Mouse (Mus musculus): ENCODE results near the gene Dctpp1. TPM values are rescaled to one million over a fixed set of nuclear protein-coding genes. Genes with fewer than 3 reads are reported as not detected.

The Dctpp1 gene
- polyA plus RNA-seq, 1 experiment from 2014 or later = 96.8 TPM

GRCm38 (mm10) chr7:127282190-127282589 is 21.7 kb upstream of the Dctpp1 start:
- TF ChIP-seq CTCF (IDR thresholded peaks at IDR 0.05; ENCODE audit: low read depth) = no peak
- TF ChIP-seq EP300 (IDR thresholded peaks at IDR 0.05; ENCODE audit: low read depth) = no peak
- no peak for ATAC-seq
- Histone ChIP-seq H3K27ac (ENCODE audit: low read depth) (no peak overlapping the region), H3K9ac (replicated peaks) (no peak overlapping the region), H3K36me3 (replicated peaks; ENCODE audit: insufficient read depth, low read length) (no peaks in the 10 kb centered on the region), H3K27me3 (ENCODE audit: insufficient read depth, low read length) (no peaks in the 10 kb centered on the region), H3K9me3 (ENCODE audit: low read length) (no peaks in the 10 kb centered on the region), H3K4me2 (ENCODE audit: low read depth, low read length) (no peak overlapping the region), H3K4me3 (ENCODE audit: low read depth, low read length) (no peak overlapping the region), H3K4me1 (ENCODE audit: insufficient read depth) (peaks cover 13% of the 10 kb centered on the region)
- DNase-seq = no peak
- WGBS (ENCODE audit: insufficient replicate concordance) = 66% methylated on average over 2 of the region's 2 CpGs

- TF ChIP-seq CTCF (IDR thresholded peaks at IDR 0.05; ENCODE audit: low read depth) (no peak), EP300 (IDR thresholded peaks at IDR 0.05; ENCODE audit: low read depth) (no peak)
- H3K4me1 ChIP-seq (ENCODE audit: insufficient read depth) = peaks cover 13% of the 10 kb centered on the region
- no peaks in the 10 kb centered on the region for H3K9me3 ChIP-seq (ENCODE audit: low read length)
- ATAC-seq (no peak), DNase-seq (no peak)
- H3K9ac ChIP-seq (replicated peaks) = no peak overlapping the region
- no peaks in the 10 kb centered on the region for H3K36me3 ChIP-seq (replicated peaks; ENCODE audit: insufficient read depth, low read length)
- 26% methylated on average over 4 of the region's 4 CpGs for WGBS (ENCODE audit: insufficient replicate concordance)
- no peak overlapping the region for H3K27ac ChIP-seq (ENCODE audit: low read depth)
- no peak overlapping the region for H3K4me3 ChIP-seq (ENCODE audit: low read depth, low read length)
- H3K27me3 ChIP-seq (ENCODE audit: insufficient read depth, low read length) = no peaks in the 10 kb centered on the region
- no peak overlapping the region for H3K4me2 ChIP-seq (ENCODE audit: low read depth, low read length)
Observed at GRCm38 (mm10) chr7:127281114-127281513, 20.6 kb upstream of the Dctpp1 start.

GRCm38 (mm10) chr7:127280092-127280491 is 19.6 kb upstream of the Dctpp1 start:
- DNase-seq (no peak), ATAC-seq (no peak)
- Histone ChIP-seq H3K9ac (replicated peaks) (no peak overlapping the region), H3K9me3 (ENCODE audit: low read length) (no peaks in the 10 kb centered on the region), H3K36me3 (replicated peaks; ENCODE audit: insufficient read depth, low read length) (no peaks in the 10 kb centered on the region), H3K4me2 (ENCODE audit: low read depth, low read length) (no peak overlapping the region), H3K4me3 (ENCODE audit: low read depth, low read length) (no peak overlapping the region), H3K27ac (ENCODE audit: low read depth) (no peak overlapping the region), H3K4me1 (ENCODE audit: insufficient read depth) (peaks cover 13% of the 10 kb centered on the region), H3K27me3 (ENCODE audit: insufficient read depth, low read length) (no peaks in the 10 kb centered on the region)
- WGBS (ENCODE audit: insufficient replicate concordance) = 69% methylated on average over 3 of the region's 3 CpGs
- no peak for TF ChIP-seq EP300 (IDR thresholded peaks at IDR 0.05; ENCODE audit: low read depth)
- TF ChIP-seq CTCF (IDR thresholded peaks at IDR 0.05; ENCODE audit: low read depth) = no peak

GRCm38 (mm10) chr7:127278311-127278710 is 17.8 kb upstream of the Dctpp1 start:
- H3K9ac ChIP-seq (replicated peaks) = peak overlapping the region; percentile 38; the same call in 1 of the 2 replicates
- H3K4me3 ChIP-seq (ENCODE audit: low read depth, low read length) = no peak overlapping the region
- H3K27ac ChIP-seq (ENCODE audit: low read depth) = peak overlapping the region; percentile 94
- H3K4me2 ChIP-seq (ENCODE audit: low read depth, low read length) = no peak overlapping the region
- DNase-seq = peak; percentile 70
- no peak for ATAC-seq
- no peak for TF ChIP-seq EP300 (IDR thresholded peaks at IDR 0.05; ENCODE audit: low read depth)
- TF ChIP-seq CTCF (IDR thresholded peaks at IDR 0.05; ENCODE audit: low read depth) = peak; percentile 84
- peaks cover 15% of the 10 kb centered on the region for H3K4me1 ChIP-seq (ENCODE audit: insufficient read depth)
- H3K9me3 ChIP-seq (ENCODE audit: low read length) = no peaks in the 10 kb centered on the region
- no peaks in the 10 kb centered on the region for H3K27me3 ChIP-seq (ENCODE audit: insufficient read depth, low read length)
- WGBS (ENCODE audit: insufficient replicate concordance) = 13% methylated on average over 8 of the region's 8 CpGs
- H3K36me3 ChIP-seq (replicated peaks; ENCODE audit: insufficient read depth, low read length) = no peaks in the 10 kb centered on the region

GRCm38 (mm10) chr7:127276519-127276961 is 16.0 kb upstream of the Dctpp1 start:
- Histone ChIP-seq H3K27ac (ENCODE audit: low read depth) (peak overlapping the region; percentile 94), H3K4me3 (ENCODE audit: low read depth, low read length) (no peak overlapping the region), H3K4me2 (ENCODE audit: low read depth, low read length) (peak overlapping the region; percentile 14; the same call in 1 of the 2 replicates), H3K27me3 (ENCODE audit: insufficient read depth, low read length) (no peaks in the 10 kb centered on the region), H3K4me1 (ENCODE audit: insufficient read depth) (peaks cover 18% of the 10 kb centered on the region), H3K9ac (replicated peaks) (peak overlapping the region; percentile 3), H3K36me3 (replicated peaks; ENCODE audit: insufficient read depth, low read length) (peaks cover 1% of the 10 kb centered on the region; the same call in 1 of the 2 replicates), H3K9me3 (ENCODE audit: low read length) (no peaks in the 10 kb centered on the region)
- WGBS (ENCODE audit: insufficient replicate concordance) = 56% methylated on average over 5 of the region's 5 CpGs
- TF ChIP-seq CTCF (IDR thresholded peaks at IDR 0.05; ENCODE audit: low read depth) (no peak), EP300 (IDR thresholded peaks at IDR 0.05; ENCODE audit: low read depth) (peak; percentile 90)
- ATAC-seq = peak; percentile 75
- DNase-seq = peak; percentile 67

- Histone ChIP-seq H3K4me3 (ENCODE audit: low read depth, low read length) (peak within 1 kb of the TSS; percentile 87), H3K9ac (replicated peaks) (peak within 1 kb of the TSS; percentile 98), H3K4me2 (ENCODE audit: low read depth, low read length) (peak within 1 kb of the TSS; percentile 96), H3K9me3 (ENCODE audit: low read length) (no peaks in the 10 kb centered on the region), H3K27me3 (ENCODE audit: insufficient read depth, low read length) (no peaks in the 10 kb centered on the region), H3K4me1 (ENCODE audit: insufficient read depth) (peaks cover 21% of the 10 kb centered on the region), H3K36me3 (replicated peaks; ENCODE audit: insufficient read depth, low read length) (peaks cover 9% of the 10 kb centered on the region), H3K27ac (ENCODE audit: low read depth) (peak within 1 kb of the TSS; percentile 94)
- TF ChIP-seq EP300 (IDR thresholded peaks at IDR 0.05; ENCODE audit: low read depth) (peak; percentile 61), CTCF (IDR thresholded peaks at IDR 0.05; ENCODE audit: low read depth) (no peak)
- ATAC-seq = peak; percentile 74
- WGBS (ENCODE audit: insufficient replicate concordance) = 2% methylated on average over 39 of the region's 39 CpGs
- DNase-seq = peak; percentile 94
Observed at GRCm38 (mm10) chr7:127273925-127274789, 13.6 kb upstream of the Dctpp1 start, which contains the start of gene Sephs2. TSS of gene Sephs2 (minus strand) at chr7:127274055.

All from liver, postnatal 0 days (tissue).